Mouse (Mus musculus): Measurements from ENCODE around the gene Foxn2.

DNA sequence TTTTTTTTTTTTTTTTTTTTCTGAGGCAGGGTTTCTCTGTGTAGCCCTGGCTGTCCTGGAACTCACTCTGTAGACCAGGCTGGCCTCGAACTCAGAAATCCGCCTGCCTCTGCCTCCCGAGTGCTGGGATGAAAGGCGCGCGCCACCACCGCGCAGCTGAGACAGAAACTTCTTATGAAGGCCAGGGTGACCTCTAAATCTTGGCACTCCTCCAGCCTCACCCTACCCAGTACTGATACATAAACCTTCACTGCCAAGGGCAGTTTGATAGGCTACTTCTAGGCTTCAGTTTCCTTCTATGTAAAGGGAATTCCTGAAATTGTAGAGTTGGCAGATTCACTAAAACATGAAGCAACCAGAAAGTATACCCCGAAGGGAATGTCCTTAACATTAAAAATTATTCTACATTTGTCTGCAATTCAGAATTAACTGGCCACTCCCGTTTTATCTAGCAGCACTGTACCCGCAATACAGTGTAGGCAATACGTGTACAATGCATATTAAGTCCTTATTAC lies 918 bp upstream of the Foxn2 start:
- TF ChIP-seq POLR2A (IDR thresholded peaks at IDR 0.05; ENCODE audit: insufficient read length, low read depth) (no peak), USF1 (IDR thresholded peaks at IDR 0.05; ENCODE audit: low read depth) (no peak)
